Mouse (Mus musculus): ENCODE measurements at regions not wholly inside any gene's neighbourhood (a gene's known extent, or its start where the extent isn't known, plus 50 kb on each side); places are given as distances from the start of the nearest gene placed in this dataset.
A peak's percentile ranks its signal among the peaks of the same experiment; 100 is the strongest.
"Not testable (repeated sequence)": the region's sequence is repeated elsewhere in the genome, so short reads cannot be mapped to it uniquely, and the experiment has no call there.

DNA sequence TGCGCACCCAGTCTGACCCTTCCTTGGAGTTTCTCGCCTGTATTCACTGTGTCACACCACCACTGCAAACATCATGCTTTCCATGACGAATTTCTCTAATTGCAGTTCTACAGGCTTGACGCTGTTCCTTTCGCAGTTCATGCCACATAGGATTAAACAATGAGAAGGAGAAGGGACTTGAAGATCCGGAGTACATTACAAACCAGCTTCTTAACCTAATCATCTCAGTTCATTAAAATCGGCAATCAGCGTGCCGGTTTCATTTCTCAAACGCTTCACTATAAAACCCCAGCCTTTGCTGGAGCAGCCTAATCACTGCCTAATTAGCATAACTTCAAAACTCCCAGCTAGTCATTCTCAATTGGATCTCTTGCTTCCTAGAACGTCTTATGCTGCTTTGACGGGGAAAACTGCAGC lies 196.5 kb upstream of the Slc7a11 start:
- peak; percentile 84 for DNase-seq

DNA sequence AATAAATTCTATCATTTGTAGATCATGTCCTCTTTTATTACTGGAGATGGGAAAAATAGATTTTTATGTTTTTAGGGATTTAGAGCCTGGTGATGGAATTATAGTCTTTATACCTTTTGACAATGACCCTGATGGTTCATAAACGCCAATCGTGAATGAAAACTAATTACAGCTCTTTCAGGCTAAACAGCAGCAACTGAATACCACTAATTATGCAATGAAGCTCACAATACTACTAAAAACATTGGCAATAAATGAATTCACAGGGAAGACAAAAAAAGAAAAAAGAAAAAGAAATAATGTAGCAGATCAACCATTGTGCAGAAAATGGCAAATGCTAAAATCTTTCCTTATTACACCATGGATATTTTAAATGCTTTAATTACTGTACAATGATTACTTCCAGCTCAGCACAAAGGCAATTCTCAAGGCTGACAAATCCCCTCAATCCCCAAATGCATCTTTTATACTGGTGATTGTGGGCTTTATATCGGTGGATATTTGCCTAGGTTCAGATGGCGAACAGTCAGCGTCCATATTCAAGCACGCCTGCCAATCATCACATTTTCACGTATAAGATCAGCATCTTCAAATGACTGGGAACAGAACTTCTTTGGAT lies 191.2 kb upstream of the Slc7a11 start:
- DNase-seq = no peak

DNA sequence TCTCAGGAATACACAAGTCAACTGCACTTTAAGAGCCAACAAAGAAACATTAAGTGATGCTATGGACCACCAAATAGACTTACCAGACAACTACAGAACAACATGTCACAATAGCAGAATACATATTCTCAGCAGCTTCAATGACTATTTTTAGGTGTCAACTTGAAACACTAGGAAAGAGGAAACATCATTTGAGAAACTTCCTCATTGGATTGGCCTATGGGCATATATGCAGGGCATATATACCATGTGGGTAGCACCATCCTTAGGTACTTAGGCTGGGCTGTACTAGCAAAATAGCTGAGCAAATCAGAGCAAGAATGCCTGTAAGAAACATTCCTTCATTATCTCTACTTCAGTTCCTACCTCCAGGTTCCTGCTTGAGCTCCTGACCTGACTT lies 187.9 kb upstream of the Slc7a11 start:
- no peak for DNase-seq

DNA sequence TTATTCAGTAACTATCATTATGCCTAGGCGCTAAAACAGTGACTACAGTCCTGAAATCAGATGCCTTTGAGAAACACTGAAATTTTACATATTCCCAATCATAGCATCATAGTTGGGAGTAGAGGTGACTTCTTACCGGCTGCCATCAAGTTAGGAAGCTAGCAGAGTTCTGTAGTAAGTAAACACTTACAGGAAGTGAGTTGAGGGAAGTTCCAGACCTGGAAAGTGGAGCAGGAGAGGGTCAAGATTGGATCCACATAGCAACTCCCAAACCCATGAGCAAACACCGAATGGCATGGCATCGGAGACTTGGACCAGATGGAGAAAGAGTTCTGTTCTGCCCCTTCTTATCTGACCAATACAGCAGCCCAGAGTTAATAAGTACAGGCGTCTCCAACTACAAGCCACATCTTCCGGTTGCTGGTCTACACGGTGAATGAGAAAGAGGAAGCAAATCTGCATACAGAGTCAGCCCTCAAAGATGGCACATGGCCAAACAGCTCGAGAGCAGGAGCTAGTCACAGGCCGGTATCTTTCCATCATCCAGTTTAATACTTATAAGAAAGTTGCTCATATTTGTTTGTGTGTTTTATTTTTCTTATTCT lies 184.8 kb upstream of the Slc7a11 start:
- DNase-seq = no peak

DNA sequence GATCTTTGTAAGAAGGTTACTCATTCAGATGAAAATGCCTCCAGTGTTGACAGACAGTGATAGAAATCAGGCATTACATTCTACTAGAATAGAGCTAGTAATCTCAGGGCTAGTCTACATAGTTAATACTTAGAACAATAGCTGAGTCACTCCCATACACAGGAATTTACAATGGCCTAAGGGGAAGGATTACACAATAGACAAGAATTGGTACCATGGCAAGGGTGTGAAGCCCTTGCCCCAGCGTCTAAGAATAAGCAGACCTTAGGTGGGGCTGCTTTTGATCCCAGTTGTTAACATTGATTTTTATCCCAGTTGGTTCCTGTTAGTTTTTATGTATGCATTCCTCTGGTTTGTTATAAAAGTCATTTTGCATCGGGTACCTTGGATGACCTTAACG lies 177.8 kb upstream of the Slc7a11 start:
- not testable (repeated sequence) for DNase-seq

DNA sequence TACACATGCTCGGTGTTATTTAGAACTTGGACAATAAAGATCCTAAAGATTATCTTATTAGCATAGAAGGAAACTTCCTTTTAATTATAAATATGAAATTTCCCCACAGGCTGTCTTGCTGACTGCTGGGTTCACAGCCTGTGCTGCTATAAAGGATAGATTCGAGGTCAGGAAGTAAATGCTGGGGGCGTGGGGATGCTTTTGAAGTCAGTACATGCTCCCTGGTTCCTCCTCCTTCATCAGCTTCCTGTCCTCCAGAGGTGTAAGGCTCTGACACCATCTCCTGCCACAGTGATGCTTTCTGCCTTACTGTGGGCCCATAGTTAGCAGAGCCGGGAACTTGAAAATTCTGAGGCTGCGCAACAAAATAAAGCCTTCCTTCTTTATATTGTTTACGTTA lies 175.6 kb upstream of the Slc7a11 start:
- DNase-seq = no peak

DNA sequence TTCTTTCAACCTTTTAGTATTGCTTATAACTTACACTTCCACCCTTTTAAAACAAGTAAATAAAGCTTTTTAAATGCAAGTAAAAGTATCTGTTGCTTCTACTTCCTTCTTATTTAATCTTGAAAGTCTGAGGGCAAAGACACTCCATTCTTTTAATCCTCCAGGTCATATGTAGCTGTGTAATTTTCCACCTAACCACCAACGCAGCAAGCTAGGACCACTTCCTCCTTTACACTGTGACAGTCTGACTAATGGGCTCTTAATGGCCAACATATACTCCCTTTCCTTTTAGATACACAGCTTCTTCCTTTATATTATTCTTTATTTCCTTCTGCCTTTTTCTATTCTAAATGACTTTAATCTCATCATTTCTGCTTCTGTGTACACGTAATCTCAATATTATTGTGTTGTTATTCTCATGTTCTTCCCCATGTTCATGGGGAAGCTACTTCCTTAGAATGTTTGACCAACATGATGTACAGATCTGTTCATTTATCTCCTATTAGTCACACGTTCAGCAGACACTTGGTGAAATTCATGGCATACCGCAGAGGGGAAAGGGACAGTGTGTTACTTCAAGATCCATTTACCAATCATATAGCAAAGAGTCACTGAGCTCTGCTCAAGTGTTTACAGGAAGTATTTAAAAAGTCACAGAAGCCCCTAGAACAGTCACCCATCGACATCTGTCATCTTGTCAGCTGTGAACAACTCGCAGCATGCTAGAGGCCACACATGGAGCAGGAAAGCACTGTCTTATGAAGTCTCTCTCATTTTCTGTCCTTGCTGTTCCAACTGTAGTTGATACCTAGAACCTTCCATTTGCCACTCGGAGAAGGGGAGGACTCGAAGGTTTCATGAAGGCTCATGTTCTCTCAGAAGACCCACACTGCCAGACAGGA lies 172.2 kb upstream of the Slc7a11 start:
- no peak for DNase-seq

DNA sequence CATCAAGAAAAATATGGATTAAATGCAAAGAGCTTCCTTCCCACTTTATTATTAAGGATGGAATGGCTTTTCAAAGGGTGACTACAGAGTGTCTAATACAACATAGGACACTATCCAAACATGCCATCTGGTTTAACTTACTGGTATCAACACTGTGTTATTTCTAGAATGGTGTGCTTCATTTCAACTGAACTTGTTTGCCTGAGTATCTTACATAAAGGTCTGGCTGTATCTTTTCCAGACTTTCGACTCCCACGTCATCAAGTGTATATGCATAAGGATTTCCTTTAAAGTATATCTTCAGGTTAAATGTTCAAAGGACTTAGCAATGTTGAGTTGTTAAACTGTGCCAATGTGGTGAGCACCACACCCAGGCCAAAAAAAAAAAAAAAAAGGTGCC lies 169.6 kb upstream of the Slc7a11 start:
- no peak for DNase-seq

DNA sequence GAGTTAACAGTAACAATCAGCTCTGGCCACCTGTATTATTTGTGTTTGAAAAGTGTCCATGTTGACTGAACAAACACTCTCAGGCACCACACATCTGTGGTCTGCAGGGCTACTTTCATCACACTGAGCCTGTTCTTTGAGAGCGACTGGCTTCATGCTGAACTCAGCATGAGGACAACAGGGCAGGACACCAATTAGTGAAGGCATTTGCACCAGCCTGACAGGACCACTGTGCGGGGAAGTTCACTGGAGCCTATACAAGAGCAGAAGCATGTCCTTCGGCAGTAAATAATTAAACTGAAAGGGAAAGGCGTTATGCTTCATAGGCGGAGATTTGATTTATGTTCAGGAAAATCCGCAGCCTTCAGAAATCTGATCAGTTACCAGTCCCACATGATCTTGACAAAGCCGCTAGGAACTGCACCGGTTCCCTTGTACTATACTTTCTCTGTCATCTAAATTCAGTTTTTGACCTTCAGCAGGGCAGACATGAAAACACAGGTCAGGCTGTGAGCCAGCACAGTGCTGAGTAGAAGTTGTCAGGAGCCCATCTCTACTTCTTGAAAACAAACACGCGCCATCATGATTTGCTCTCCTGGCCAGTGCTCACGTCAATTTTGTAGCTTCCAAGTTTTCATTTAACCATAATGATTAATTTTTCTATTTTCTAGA lies 166.1 kb upstream of the Slc7a11 start:
- peak; percentile 70 for DNase-seq

DNA sequence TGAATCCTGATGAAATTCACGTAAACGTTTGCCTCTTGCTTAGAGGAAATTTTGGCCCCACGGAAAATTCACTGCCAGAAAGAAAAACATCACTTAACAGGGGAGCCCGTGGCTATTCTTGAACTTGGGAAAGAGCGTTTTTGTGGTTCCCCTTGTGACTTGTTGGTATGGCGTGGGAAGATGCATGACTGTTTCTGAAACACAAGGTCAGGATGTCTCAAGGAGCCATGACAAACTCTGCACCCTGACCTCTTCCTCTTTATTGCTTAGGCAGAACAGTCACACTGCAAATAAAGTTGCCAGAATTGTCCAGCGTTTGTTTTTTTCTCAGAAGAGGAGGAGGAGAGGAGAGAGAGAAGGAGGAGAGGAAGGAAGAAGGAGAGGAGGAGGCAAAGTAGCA lies 164.3 kb upstream of the Slc7a11 start:
- no peak for DNase-seq

DNA sequence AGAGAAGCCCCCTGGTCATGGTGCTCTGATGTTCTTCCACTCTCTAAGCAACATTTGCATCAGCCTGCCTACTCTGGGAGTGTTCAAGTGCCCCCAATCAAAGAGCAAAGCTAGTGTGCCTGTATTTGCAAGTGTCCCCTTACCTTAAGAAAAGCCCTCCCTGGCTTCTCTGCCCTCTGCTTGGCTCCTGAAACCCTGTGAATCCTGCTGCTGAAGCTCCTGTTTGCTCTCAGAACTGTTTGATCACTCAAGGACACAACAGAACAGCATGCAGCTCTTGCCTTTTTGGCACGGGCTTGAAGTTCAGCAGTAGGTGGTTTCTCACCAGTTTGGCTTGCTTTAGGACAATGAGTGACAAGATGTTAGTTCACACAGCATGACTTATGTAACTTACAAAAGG lies 163.6 kb upstream of the Slc7a11 start:
- no peak for DNase-seq

DNA sequence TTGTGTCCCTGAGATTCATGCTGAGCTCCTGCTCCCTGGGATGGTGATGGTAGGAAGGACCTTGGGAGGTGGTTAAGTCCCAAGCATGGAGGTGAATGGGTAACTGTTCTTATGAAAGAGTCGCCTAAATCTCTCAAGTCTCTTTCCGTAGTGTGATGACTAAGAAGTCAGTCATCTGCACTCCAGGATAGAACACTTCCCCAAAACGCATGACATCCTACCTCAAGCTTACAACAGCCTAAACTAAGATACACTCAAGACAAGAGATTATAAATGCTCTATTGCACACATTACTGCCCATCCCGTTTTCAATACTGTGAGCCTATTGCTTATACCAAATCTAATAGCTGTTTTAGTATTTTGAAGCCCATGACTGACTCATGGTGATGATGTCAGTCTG lies 162.3 kb upstream of the Slc7a11 start:
- no peak for DNase-seq

DNA sequence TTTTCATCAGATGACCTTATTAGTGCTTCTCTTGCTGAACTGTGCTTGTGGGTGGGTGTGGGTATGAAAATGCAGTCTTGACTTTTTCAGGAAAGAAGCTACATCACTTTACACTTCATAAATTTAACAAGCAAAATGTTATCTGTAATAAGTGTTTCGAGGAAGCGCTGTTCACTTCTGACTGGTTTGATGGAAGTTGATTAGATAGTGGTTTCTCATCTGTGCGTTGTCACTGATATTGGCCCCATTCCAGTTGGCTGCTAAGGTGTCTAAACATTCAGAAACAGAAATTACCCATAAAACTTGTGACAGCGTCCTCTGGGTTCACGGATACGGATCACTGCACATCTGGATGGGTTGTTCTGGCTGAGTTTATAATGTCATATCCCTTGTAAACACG lies 159.8 kb upstream of the Slc7a11 start:
- DNase-seq = no peak

DNA sequence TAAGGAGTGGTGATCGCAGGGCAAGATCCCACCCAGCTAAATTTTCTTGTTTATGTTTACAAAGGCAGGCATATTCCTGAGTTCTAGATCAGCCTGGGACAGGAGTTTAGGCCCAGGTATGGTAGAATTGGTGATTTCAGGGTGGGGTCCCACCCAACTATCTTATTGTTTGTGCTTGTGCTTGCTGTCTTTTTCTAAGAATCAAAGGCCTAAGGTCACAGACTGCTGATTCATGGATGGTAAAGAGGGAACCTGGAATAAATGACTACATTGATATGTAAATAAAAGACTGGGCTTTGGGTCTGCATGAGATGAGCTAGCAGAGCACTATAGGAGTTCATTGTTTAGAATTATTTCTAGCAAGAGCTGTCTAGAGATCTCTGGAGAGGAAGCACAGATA lies 152.3 kb upstream of the Slc7a11 start:
- no peak for DNase-seq

DNA sequence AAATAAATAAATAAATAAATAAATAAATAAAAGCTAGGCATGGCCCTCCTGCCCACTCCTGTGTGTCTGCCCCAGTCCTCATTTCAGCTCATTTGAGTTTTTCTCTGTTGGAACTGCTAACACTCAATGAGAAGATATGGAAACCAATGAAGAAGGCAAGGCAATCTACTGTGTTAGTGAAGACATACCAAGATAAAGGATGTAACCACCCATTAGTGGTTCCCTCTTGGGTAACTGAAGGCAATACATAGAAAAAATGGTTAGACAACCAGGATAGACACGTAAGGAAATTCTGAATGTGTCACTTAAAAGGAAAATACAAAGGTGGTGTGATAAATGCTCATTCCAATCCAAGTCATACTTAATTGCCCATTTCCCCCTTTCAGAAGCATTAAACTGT lies 140.9 kb upstream of the Slc7a11 start:
- DNase-seq = no peak

DNA sequence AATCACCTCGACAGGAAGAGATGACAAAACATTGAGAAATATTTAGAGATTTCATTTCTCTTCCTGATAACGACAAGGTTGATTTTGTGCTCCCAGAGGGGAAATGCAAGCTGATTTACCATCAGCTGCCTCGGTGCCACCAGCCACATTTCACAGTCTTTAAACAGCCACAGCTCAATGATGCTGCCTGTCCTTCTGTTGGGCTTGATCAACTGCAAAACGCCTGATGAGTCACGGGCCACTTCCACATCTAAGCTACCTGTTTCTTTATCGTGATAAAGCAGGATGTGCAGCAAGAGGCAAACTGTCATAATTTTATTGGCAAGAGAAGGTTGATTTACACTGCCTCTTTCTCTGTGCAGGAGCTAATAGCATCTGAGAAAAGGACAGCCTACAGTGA lies 140.1 kb upstream of the Slc7a11 start:
- DNase-seq = no peak

DNA sequence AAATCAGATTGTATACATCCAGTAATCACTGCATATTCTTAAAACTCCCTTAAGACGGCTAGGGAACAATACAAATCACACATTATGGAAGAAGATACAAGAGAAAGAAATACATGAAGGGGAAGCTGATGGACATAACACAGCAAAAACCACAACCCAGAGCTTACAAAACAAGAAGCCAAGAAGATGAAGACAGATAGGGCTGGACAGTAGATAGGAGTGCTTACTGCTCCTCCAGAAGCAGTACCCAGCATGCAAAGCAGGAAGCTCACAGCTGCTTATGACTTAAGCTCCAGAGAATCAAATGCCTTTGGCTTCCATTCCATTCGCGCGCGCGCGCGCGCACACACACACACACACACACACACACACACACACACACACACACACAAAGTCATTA lies 131.0 kb upstream of the Slc7a11 start:
- DNase-seq = no peak

DNA sequence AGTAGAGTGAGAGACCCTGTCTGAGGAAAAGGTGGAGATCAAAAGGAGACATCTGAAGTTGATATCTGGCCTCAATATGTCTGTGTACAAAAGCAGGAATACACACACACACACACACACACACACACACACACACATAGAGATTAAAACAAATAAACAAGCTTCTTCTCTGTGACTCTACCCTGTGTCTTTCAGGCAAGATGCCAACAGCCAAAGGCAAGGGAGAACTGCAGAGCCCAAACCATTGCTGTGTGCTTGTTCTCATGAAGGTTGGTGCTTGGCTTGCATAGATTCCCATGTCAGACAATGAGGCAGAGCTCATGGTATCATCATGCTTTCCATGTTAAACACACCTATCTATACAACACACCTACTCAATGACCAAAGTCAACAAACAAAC lies 126.6 kb upstream of the Slc7a11 start:
- no peak for DNase-seq

DNA sequence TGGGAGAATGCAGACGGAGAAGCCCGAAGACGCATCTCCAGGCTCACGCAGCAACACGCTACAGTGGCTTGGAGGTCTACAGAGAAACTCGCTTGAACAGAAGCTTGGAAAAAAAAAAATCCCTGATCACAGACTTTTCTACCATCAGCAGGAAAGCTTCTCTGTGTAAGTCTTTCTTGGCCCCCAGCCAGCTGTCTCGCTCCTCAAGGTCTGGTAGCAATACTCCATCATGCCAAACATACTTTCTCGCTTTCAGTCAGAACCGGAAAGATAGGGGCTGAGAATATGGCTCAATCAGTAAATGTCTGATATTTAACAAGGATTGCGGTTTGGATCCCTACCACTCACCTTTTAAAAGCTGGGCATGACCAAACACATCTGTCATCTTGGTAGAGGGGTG lies 126.2 kb upstream of the Slc7a11 start:
- no peak for DNase-seq

DNA sequence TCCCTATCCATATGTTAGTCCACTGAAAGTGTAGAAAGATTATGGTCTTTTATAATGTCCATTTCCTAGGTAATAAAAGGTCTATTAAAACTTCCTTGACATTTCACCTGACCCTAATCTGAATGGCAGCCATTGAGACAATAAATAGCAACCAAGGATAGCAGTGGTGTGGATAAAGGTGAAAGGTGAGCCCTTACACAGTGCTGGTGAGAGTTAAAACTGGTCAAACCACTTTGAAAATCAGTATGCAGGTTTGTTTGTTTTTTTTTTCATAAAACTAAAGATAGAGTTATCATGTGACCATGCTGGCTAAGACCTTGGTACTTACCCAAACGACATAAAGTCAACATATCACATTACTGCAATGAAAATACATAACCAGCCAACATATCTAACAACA lies 110.7 kb upstream of the Slc7a11 start:
- DNase-seq = no peak

DNA sequence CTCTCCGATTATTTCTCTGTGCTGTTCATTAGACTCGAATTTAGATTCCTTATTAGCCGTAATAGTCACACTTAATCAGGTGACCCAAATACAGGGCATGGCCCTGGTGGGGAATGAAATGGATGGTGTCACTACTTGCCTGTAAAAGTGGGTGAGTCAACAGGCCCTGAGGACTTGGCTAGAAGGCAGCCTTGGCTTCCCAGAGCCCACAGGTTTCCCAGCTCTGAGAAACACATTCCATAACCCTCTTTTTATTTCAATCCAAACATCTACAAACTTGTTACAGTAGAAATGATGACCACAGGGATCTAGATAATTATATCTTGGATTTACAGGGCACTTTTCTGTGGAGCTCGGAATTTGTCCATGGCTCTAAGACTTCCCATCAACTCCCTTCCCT lies 105.2 kb upstream of the Slc7a11 start:
- DNase-seq = no peak

DNA sequence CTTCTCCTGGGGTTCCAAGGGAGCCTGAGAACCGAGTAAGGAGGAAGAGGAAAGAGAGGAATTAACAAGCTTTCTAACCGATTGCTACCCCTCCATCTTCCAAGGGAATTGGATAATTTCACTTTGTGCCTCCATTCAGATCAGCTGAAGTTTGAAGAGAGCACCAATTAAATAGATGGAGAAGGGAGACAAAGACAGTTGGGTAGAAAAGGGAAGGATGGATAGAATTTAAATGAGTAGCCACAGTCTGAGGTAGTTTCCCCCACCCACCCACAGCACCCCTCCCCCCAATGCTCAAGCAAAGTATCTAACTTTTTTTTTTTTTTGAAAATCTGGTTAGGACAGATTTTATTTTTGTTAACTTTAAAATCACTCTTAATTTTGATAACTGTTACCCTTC lies 87.2 kb upstream of the Slc7a11 start:
- DNase-seq = no peak

DNA sequence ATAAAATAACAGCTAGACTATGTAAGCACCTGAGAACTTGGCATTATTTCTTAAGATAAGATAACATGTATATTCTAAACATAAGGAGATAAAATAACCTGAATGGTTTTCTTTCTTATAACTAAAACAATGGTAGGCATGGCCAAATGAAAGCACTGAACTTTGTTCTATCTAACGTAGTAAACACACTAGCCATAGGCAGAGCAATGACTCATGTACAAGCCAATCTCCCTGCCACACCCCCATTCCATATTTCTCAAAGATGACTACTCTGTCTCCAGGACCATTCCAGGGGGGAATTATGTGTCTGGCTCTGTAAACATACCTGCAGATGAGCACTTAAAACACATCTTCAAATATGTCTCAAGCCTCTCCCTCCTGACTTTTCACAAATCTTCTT lies 80.6 kb upstream of the Slc7a11 start:
- no peak for DNase-seq

DNA sequence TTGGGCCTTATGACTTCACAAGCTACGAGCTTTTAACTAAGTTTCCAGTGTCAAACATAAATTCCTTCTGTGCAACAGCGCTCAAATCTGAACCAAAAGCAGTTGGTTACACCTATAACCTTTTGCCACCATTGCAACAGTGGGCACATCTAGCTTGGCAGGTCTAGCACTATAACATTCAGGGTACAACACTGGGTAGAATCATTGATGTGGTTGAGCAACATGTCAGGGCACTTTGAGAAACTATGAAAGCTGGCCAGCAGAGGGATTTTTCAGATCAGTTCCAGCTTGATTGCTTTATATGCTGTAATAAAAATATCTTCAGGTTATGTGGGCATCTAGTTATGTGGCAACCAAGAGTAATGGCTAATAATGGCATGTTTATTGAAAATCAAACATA lies 63.8 kb upstream of the Slc7a11 start:
- no peak for DNase-seq
